Mouse (Mus musculus) right cerebral cortex, postnatal 10 days (tissue): ENCODE data around the gene Ube2g1.
"Not testable (repeated sequence)": the region's sequence is repeated elsewhere in the genome, so short reads cannot be mapped to it uniquely, and the experiment has no call there.

Experiments used
- DNase-seq, 2 experiments: peaks; one replicate each; pipeline ENCODE4 v3.0.0; 2021; ENCODE audit warnings: low spot score in 2 of 2

Gene Ube2g1

DNA sequence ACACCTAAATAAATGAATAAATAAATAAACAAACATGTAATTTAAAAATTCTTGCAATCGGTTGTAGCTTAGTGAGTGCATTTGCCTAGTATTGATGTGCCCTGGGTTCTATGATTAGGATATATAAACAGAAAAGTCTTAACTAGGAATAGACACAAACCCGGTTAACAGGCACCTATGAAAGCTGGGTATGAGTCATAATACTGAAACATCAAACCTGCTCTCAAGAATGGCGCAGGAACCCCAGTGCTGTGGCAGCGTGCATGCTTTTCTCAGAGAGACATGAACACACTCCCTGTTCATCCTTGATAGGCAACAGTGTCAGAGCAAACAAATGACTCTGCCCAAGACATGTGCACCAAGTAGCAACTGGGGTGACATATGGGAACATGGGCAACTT lies 9.3 kb upstream of the Ube2g1 start:
- DNase-seq, result no peak

DNA sequence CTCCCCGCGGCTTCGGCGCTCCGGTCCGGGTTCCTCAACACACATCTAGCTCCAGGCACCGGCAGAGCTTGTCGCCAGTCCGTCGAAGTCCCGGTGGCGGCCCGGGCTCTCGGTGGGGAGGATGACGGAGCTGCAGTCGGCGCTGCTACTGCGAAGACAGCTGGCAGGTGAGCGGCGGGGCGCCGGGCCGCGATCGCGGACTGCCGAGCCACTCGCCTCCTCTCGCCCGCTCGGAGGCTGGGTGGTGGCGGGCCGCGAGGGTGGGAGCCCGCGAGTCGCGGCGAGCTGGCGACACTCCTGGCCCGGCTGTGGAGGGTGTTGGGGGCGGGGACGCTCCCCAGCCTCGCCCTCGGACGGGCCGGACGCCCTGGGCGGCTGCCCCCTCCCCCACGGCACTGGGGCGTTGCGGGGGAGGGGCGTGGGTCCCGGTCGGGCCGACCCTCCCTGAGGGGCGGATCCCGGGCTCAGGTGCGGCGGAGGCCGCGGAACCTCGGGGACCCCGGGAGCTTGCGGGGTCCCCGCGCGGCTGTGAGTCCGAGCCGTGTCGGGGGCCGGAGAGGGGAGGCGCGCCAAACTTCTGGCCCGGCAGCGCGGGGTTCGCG lies 487 bp downstream of the Ube2g1 start:
- peak; percentile 71 to 76 for DNase-seq

DNA sequence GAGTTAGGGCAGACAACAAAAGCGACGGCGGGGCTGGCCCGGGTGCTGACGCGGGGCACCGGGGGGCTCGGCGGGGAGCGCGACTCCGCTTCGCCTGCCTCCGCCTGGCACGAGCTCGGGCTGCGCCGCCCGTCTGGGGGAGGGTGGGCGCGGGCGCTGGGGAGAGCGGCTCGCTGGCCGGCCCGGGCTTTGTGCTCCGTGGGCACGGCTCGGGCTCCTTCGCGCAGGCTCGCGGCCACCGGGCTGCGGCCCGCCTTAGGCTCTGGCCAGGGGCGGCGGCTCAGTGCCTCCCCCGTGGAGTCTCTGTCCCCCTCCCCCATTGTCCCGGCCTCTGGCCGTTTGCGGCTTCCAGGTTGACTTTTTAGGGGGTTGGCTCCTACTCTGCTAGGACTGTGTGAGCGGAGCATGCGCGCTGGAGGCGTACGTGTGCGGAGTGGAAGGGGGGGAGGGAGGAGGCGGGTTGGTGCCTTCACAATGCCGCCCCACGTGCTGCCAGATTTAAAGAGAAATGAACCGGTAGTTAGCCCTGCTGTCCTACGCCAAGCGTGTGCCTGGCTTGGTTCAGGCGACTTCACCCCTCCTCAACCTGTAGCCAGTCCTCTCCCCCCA lies 1.1 kb downstream of the Ube2g1 start:
- DNase-seq, result peak; percentile 95

DNA sequence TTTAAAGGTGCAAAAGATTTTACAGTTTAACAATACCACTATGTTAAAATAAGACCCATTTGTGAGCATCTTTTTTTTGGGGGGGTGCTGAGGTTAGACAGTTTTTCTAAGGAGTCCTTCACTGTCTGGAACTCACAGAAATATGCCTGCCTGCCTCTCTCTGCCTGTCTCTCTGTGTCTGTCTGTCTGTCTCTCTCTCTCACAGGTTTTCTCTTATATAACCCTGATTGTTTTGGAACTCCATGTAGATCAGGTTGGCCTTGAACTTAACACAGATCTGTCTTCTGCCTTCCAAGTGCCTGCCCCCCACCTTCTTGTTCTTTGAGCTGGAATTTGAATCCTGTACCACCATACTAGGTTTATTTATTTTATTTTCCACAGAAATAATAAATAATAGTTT lies 2.2 kb downstream of the Ube2g1 start:
- DNase-seq, result no peak

DNA sequence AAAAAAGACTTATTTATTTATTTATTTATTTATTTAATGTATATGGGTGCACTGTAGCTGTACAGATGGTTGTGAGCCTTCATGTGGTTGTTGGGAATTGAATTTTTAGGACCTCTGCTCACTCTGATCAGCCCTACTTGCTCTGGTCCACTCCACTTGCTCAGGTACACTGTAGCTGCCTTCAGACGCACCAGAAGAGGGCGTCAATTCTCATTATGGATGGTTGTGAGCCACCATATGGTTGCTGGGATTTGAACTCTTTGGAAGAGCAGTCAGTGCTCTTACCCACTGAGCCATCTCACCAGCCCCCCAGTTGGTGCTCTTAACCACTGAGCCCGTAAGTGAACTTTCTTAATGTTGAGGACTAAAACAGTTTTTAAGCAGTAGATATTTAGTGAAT lies 7.3 kb downstream of the Ube2g1 start:
- DNase-seq, result not testable (repeated sequence)

DNA sequence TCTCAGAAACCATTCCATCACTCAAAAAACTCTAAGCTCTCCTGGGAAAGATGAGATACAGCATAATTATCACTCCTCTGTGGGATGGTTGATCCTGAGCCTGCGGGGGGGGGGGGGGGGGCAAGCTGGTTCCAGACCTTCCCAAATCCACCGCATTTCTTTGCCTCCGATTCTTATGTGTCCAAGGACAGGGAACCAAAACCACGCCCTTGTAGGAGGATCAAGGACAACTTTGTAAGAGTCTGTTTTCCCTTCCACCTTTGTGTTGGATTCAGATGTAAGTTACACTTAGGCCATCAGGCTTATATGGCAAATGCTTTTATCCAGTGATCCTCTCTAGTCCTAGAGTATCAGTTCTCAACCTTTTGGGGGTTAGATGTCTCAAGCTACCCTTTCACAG lies 8.8 kb downstream of the Ube2g1 start:
- no peak for DNase-seq

DNA sequence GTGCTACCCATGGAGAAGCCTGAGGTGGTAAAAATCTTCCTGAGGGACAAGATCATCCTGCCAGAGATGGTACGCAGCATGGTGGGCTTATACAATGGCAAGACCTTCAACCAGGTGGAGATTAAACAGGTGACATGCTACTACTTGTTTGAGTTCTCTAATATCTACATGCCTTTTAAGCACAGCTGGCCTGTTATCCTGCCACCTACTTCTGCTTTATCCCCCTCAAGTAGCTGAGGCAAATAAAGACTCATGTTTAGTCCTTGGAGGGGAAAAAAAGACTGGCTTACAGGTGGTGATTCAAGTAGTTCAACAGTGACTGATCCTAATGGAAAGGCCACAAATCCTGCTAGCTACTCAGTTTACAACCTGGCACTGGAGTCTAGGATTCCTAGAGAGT lies 11.4 kb downstream of the Ube2g1 start:
- no peak for DNase-seq

DNA sequence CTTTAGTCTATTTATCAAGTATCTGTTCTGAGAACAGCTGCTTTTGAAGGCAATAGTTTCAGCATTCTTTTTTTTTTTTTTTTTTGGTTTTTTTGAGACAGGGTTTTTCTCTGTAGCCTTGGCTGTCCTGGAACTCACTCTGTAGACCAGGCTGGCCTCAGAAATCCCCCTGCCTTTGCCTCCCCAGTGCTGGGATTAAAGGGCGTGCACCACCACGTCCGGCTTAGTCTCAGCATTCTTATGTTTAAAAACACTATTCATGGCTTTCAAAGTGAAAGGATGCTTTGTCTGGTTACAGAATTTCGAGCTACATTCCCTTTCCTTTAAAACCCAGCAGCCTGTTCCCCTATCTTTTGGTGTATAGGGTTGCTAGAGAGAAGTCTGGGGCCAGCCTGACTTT lies 35.6 kb downstream of the Ube2g1 start:
- DNase-seq, result no peak

DNA sequence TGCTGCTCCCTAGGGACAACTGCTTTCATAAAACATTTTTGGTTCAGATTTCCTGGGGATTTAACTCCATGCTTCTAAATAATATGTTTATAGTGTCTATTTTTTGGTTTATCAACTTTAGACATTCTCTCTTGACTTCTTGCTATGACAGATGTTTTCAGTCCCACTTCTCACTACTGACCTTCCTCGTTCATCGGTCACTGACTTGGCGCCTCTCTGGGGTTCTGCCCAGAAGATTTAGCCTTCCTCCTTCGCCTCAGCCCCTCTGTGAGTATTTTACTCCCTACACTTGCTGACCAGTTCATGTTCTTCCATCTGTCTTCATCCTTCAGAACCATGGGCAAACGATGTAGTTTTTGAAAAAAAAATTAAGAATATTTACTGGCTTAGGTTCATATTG lies 38.3 kb downstream of the Ube2g1 start:
- no peak for DNase-seq

DNA sequence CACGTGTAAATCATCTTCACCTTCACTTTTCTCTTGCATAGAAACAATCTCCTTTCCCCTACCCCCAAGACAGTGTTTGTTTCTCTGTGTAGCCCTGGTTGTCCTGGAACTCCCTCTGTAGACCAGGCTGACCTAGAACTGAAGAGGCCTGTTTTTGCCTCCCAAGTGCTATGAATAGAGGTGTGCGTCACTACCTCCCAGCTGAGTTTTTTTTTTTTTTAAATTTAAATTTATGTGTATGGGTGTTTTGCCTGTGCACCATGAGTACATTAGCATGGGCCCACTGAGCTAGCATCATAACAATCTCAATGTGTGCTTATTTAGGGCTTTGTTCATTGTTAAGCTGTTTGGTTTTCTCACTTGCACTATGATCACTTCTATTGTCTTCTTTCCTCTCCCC lies 43.3 kb downstream of the Ube2g1 start:
- no peak for DNase-seq

DNA sequence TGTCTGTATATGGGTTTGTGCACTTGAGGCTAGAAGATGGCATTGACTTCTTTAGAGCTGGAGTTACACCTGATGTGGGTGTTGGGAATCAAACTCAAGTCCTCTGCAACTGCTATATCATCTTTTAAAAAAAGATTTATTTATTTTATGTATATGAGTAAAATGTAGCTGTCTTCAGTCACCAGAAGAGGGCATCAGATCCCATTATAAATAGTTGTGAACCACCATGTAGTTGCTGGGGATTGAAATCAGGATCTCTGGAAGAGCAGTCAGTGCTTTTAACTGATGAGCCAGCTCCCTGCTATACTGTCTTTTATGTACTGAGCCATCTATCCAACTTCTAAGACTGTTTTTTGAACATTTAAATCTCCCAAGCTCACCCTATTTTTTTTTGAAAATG lies 52.8 kb downstream of the Ube2g1 start:
- DNase-seq, result no peak

DNA sequence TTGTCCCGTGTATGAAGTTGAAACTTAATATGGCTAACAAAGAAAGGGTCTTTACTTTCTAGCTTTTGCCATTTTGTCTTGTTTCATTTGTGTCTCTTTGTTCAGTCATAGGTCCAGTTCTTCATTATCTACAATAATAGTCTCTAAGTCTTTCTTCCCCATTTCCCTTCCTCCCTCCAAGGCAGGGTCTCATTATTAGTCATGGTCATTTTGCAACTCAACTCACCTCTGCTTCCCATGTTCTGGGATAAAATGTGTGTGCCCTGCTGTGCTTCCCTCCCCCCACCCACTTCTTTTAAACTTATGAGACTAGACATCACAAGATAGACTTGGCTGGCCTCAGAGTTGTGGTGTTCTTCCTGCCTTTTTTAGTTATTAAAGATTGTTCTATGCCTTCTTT lies 53.3 kb downstream of the Ube2g1 start:
- DNase-seq, result no peak

DNA sequence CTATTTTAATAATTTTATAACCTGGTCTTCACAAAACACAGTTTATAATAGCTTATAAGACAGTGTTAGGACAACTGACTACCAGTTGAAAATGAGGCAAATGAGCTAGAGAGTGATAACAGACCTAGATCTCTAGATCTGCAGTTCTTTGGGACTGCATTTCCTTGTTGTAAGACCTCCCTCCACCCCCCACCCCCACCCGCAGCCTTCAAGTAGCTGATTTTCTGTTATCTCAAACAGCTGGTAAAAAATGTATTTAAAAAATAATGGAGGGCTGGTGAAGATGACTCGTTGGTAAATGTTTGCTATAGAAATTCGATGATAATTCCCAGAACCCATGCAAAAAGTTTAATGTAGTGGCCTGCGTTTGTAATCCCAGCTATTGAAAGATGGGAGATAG lies 57.6 kb downstream of the Ube2g1 start:
- no peak for DNase-seq

DNA sequence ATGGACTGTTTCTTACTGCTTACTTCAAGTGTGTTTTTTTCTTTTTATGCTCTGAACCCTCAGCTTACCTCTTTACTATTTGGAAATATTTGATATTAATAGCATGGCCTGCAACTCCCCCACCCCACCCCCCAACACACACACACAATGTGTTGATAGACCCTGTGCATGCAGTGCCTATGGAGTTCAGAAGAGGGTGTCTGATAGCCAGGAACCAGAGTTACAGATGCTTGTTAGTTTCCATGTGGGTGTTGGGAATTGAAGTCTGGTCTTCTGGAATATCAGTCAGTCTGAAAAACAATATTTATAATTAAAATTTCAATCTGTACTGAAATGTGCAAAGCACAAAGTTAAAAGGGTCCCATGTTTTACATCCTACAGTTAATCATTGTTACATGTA lies 63.6 kb downstream of the Ube2g1 start:
- DNase-seq, result no peak

DNA sequence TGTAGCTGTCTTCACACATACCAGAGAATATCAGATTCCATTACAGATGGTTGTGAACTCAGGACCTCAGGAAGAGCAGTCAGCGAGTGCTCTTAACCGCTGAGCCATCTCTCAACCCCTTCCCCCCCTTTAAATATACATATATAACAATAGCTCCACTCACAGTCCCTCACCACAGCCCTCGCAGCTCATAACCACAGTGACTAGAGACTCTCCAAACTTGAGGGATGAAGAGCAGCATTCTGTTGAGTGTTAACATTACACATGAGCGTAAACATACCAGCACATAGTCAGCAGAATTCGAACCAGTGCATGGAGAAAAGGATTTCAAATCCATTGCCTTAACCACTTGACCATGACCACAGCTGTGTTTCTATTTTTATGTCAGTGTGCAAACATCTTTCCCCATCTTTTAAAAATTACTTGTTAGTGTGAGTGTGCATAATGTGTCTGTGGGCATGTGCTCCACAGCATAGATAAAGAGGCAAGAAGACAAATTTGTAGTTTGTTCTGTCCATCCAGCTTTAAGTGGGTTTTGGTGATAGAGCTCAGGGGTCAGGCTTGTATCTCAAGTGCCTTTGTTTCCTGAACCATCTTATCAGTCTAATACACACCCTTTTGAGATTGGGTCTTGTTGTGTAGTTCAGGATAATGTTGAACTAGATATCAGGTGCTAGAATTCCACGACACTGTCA lies 64.4 kb downstream of the Ube2g1 start:
- DNase-seq, result no peak

DNA sequence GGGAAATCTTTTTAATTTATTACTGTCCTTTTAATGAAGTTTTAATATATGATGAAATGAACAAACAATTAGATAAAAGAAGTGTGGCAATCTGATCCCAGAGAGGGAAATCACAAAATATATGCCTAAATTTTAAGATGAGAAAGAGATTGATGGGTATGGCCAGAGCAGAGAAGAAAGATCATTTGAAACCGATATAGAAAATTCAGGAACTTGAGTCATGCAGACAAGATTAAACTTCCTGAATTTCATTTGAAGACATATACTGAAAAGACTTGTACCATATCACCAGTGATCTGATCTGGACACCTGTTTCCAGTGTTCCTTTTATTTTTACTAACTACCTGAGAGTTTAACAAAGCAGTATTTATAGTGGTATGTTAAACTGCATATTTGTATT lies 65.4 kb downstream of the Ube2g1 start:
- DNase-seq, result no peak

DNA sequence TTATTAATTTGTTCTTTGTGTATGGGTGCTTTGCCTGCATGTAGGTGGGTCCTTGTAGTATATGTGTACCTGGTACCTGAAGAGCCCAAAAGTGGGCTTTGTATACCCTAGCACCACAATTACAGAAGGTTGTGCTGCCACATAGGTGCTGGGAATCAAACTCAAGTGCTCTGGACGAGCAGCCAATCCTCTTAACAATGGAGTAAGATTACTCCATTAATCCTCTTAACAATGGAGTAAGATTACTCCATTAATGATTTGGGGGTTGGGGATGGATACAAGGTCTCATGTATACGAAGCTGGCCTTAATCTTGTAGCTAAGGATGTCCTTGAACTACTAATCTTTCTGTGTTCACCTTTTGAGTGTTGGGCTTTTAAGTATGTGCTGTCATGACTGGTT lies 68.2 kb downstream of the Ube2g1 start:
- DNase-seq, result no peak

DNA sequence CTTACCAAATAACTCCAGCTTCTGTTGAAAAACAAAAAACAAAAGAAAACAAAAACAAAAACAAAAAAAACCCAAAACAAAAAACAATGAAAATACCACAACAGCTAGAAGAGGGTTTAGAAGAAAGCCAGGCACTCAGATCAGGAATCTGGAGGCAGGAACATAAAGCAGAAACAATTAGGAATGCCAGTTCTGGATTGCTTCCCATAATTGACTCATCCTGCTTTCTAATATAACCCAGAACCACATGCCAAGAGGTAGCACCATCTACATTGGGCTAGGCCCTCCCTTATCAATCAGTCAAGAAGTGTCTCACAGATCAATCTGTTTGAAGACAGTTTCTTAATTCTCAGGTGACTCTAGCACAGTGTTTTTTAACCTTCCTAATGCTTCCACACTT lies 73.6 kb downstream of the Ube2g1 start:
- DNase-seq, result no peak

DNA sequence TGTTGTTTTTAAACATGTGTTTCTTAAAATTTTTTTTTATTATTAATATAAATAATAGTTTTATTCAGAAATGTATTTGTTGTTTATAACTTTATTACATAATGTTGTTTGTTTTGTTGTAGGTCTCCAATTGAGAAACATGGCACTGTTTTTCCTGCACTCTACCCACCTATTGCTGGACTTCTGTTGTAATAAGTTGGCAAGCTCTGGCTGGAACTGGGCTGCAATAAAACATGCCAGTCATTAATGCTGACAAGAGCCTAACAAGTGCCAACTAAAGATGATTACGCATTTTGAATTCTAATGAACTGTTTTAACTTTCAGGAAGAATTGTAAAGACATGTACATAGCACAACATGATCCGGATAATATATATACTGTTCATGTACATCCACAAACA lies 76.3 kb downstream of the Ube2g1 start:
- DNase-seq, result no peak

DNA sequence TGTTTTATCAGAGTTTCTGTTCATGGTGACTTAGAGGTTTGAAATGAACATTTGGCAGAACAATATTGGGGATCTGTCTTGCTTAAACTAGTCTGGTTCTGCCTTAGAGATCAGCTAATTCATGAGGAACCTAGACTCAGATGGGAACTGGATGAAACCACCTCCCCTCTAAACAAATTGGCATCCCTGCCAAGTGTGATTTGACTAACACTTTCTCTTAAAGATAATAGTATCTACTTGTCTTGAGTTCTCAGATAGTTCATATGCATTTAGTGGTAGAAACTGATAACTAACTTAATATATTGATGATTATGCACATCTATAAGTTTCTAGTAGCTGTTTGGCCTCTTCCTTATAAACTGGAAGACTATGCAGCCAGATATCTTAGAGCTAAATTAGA lies 79.6 kb downstream of the Ube2g1 start:
- DNase-seq, result no peak

DNA sequence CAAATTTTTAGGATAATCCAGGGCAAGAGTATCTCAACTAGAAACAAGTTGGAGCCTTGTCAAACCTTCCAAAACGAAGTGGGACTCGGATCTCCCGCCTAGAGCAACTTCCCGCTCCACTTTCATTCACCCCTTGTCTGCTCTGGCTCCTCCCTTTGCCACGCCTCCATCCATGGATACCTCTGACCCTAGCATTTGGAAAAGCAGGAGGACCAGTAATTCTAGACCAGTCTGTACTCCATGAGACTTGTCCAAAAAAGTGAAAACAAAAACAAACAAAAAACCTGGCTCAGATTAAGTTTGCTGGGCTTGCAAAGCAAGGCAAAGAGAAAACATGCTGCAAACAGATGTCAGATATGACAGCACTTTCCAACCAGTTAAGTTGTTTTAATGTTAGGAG lies 81.2 kb downstream of the Ube2g1 start:
- DNase-seq, result no peak

DNA sequence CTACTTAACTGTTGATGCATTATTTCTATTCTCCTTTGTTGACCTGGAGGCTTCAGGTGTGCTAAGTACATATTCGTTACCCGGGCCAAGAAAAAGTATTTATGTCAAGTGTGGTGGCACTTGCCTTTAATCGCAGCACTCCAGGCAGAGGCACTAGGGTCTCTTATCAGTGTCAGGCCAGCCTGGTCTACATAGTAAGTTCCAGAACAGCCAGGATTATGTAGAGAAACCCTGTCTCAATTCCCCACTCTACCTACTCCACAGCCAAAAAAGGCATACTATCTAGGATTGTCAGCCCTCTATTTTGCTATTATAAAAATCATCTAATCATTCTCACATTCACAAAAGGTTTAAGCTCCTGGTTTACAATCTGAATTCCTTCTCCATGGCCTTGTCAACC lies 82.0 kb downstream of the Ube2g1 start:
- no peak for DNase-seq
